Mouse (Mus musculus): ENCODE measurements at regions not wholly inside any gene's neighbourhood (a gene's known extent, or its start where the extent isn't known, plus 50 kb on each side); places are given as distances from the start of the nearest gene placed in this dataset.

DNA sequence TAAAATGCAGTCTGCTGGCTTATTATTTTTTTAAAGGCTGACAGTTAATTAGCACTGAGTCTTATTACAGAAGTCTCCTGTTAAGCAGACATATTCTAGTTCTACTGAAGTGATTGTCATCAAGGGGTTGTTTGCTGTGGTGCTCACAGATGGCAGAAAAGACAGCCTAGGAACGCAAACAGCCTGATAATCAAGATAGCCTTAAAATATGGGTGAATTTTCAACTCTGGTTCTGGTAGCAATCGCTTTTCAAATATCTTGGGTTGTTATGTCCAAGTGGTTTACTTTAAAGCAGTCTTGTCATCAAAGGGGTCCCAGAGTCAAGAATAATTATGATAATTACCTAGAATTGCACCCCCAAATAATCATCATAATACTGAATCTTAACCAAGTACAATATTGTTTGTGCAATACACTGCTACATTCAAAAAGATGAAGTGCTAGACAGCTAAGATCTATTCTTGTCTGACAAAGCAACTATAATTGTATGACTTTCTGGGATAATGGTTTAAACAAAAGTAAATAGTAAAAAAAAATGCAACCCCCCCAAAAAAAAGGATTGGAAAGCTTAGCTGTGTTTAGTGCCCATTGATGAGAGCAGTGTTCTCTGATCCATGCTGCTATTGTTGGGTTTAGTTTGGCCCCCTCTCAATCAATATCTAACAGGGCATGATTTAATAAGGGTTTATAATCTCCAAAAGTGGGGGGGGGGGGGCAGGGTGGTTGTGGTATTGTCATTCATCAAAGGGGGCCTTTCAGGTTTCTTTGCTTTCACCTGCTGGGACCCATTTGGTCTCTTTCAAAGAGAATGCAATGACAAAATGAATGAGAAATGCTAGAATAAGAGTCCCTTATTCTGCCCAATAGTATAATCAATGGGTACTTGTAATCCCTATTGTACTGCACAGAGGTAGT lies 437.4 kb upstream of the Ccnh start:
- H3ac ChIP-seq (ENCODE audit: control insufficient read depth, insufficient read length, low read depth) = no peak overlapping the region
- no peaks in the 10 kb centered on the region for H3K79me2 ChIP-seq (ENCODE audit: control insufficient read depth, insufficient read depth)
- H3K4me3 ChIP-seq (ENCODE audit: insufficient read depth, poor library complexity, severe bottlenecking) = no peak overlapping the region
- no peaks in the 10 kb centered on the region for H3K27me3 ChIP-seq (ENCODE audit: control insufficient read depth, insufficient read depth, insufficient read length)
- TF ChIP-seq CEBPB (IDR thresholded peaks at IDR 0.05; ENCODE audit: low read depth) (no peak), MYOD1 (IDR thresholded peaks at IDR 0.05; ENCODE audit: control insufficient read depth, insufficient read length, low read depth) (no peak), CTCF (IDR thresholded peaks at IDR 0.05; ENCODE audit: control insufficient read depth, insufficient read depth, insufficient read length) (no peak), USF1 (IDR thresholded peaks at IDR 0.05; ENCODE audit: low read depth) (no peak), FOSL1 (IDR thresholded peaks at IDR 0.05; ENCODE audit: insufficient read depth, low read length, poor library complexity, severe bottlenecking) (no peak), MAX (IDR thresholded peaks at IDR 0.05) (no peak), MYOG (IDR thresholded peaks at IDR 0.05; ENCODE audit: control insufficient read depth, extremely low read depth, insufficient read length) (no peak)
- no peaks in the 10 kb centered on the region for H3K36me3 ChIP-seq (ENCODE audit: control insufficient read depth, insufficient read depth)
- no peaks in the 10 kb centered on the region for H3K79me3 ChIP-seq (ENCODE audit: low read depth)

DNA sequence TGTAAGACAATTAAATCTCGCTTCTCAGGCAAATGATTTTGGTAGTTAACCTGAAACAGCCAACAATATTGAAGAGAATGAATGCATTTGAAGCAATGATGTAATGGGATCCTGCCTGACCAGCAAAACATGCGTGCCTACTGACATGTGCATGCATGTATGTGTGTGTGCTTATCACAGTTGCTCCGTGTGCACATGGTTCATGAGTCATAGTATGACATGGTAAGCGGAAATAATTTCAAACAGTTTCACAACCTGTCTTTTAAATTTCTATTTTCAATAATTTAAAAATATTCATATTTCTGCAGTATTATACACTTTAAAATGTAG lies 436.8 kb upstream of the Ccnh start:
- H3K79me3 ChIP-seq (ENCODE audit: low read depth) = no peaks in the 10 kb centered on the region
- H3K4me3 ChIP-seq (ENCODE audit: insufficient read depth, poor library complexity, severe bottlenecking) = no peak overlapping the region
- H3ac ChIP-seq (ENCODE audit: control insufficient read depth, insufficient read length, low read depth) = no peak overlapping the region
- no peaks in the 10 kb centered on the region for H3K36me3 ChIP-seq (ENCODE audit: control insufficient read depth, insufficient read depth)
- no peaks in the 10 kb centered on the region for H3K79me2 ChIP-seq (ENCODE audit: control insufficient read depth, insufficient read depth)
- TF ChIP-seq CEBPB (IDR thresholded peaks at IDR 0.05; ENCODE audit: low read depth) = no peak
- TF ChIP-seq CTCF (IDR thresholded peaks at IDR 0.05; ENCODE audit: control insufficient read depth, insufficient read depth, insufficient read length) = no peak
- TF ChIP-seq FOSL1 (IDR thresholded peaks at IDR 0.05; ENCODE audit: insufficient read depth, low read length, poor library complexity, severe bottlenecking) = no peak
- no peaks in the 10 kb centered on the region for H3K27me3 ChIP-seq (ENCODE audit: control insufficient read depth, insufficient read depth, insufficient read length)

DNA sequence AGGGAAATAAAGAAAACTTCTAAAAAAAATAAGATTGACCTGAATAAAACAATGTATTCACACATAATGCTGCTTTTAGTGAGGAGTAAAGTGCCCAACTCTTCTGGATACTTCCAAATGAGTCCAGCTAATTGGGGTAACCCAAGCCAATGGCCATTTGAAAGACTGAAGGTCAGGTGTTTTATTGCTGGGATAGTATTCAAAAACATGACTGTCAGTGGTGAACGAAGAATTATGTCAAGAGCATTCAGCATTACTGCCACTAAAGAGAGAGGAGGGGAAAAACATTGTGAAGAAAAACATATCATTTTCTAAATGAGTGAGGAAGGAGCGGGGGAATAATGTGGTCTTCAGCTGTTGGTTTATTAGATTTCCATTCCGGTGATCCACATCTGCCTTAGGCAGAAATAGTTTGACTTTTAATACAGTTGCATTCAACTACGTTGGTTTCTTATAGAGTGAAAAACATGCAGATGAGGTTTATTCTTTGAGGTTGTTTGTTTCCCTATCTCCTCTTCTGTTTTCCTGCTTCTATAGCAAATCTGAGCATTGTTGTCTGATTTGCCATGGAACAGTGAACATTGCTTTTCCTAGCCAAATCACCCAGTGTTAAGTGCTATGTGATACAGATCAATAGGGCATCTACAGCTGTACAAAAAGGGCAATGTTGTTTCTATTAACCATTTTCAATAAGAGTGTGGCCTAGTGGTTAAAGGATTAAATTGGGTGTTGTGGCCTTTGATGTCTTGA lies 435.3 kb upstream of the Ccnh start:
- Histone ChIP-seq H3K27me3 (ENCODE audit: control insufficient read depth, insufficient read depth, insufficient read length) (no peaks in the 10 kb centered on the region), H3K36me3 (ENCODE audit: control insufficient read depth, insufficient read depth) (no peaks in the 10 kb centered on the region), H3ac (ENCODE audit: control insufficient read depth, insufficient read length, low read depth) (no peak overlapping the region), H3K4me3 (ENCODE audit: insufficient read depth, poor library complexity, severe bottlenecking) (no peak overlapping the region), H3K79me3 (ENCODE audit: low read depth) (no peaks in the 10 kb centered on the region), H3K79me2 (ENCODE audit: control insufficient read depth, insufficient read depth) (no peaks in the 10 kb centered on the region)
- TF ChIP-seq FOSL1 (IDR thresholded peaks at IDR 0.05; ENCODE audit: insufficient read depth, low read length, poor library complexity, severe bottlenecking) (no peak), MYOG (IDR thresholded peaks at IDR 0.05; ENCODE audit: control insufficient read depth, extremely low read depth, insufficient read length) (no peak), MYOD1 (IDR thresholded peaks at IDR 0.05; ENCODE audit: control insufficient read depth, insufficient read length, low read depth) (no peak), CEBPB (IDR thresholded peaks at IDR 0.05; ENCODE audit: low read depth) (no peak), USF1 (IDR thresholded peaks at IDR 0.05; ENCODE audit: low read depth) (no peak), CTCF (IDR thresholded peaks at IDR 0.05; ENCODE audit: control insufficient read depth, insufficient read depth, insufficient read length) (no peak), MAX (IDR thresholded peaks at IDR 0.05) (no peak)

DNA sequence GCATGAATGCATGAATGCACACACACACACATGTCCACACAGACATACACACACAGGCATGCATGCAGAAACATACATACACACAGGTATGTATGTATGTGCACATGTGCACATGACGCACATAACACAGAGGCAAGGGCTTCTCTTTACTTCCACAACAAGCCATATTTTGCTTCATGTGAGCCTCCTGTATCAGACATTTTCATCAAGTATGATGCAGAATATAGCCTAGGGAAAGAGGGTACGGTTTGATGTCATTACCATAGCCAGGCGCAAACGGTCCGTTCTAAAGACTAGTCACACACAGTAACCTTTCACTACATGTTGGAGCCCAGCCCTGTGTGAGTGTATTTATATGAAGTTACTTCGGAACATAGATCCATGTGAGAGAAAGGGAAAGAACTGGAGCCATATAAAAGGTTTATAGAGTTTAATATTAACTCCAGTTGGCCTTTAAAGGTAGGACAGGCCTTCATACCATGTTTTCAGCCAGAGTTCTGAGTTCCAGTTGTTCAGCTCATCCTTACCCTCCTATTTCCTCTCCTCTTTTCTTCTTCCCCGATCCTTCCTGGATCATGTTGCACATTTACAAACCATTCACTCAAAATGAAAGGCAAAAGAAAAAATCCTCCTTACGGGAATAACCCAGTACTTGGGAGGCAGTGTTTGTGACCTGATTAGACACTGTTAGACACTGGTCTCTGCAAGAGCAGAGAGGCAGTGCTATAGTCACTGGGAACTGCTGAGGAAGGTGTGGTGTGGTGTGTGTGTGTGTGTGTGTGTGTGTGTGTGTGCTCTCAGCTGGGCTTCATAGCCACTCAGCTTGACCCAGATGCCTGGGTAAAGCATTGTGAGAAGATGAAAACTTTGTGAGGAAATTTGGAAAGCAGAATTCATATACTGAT lies 434.1 kb upstream of the Ccnh start:
- Histone ChIP-seq H3K4me3 (ENCODE audit: insufficient read depth, poor library complexity, severe bottlenecking) (no peak overlapping the region), H3K36me3 (ENCODE audit: control insufficient read depth, insufficient read depth) (no peaks in the 10 kb centered on the region), H3ac (ENCODE audit: control insufficient read depth, insufficient read length, low read depth) (no peak overlapping the region), H3K79me2 (ENCODE audit: control insufficient read depth, insufficient read depth) (no peaks in the 10 kb centered on the region), H3K79me3 (ENCODE audit: low read depth) (no peaks in the 10 kb centered on the region), H3K27me3 (ENCODE audit: control insufficient read depth, insufficient read depth, insufficient read length) (no peaks in the 10 kb centered on the region)
- TF ChIP-seq MYOG (IDR thresholded peaks at IDR 0.05; ENCODE audit: control insufficient read depth, extremely low read depth, insufficient read length) (no peak), MAX (IDR thresholded peaks at IDR 0.05) (no peak)

DNA sequence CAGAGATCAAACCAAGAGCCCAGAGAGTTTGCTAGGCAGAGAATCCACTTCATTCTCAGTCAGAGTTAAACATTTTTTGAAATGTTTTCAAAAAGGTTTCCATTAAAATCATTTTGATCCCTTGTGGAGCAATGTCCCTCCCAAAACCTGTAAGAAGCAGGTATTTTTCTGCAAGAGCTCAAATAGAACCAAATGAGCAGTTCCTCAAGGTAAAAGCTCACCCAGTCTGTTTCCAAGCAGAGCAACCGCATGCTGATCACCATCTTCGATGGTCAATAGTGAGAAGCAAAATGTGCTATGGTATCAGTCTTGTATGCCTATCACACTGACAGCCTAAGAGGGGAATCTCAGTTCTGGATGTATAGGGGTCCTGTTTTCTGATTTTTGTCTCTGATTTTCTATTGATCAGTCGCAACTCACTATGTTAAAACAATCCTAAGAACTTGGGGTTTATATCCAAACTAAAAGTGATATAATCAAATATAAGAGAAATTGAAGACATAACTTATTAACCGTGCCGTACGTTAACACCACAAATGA lies 432.3 kb upstream of the Ccnh start:
- no peak overlapping the region for H3ac ChIP-seq (ENCODE audit: control insufficient read depth, insufficient read length, low read depth)
- no peak for TF ChIP-seq MYOD1 (IDR thresholded peaks at IDR 0.05; ENCODE audit: control insufficient read depth, insufficient read length, low read depth)
- TF ChIP-seq MAX (IDR thresholded peaks at IDR 0.05) = no peak
- TF ChIP-seq USF1 (IDR thresholded peaks at IDR 0.05; ENCODE audit: low read depth) = no peak
- no peak for TF ChIP-seq FOSL1 (IDR thresholded peaks at IDR 0.05; ENCODE audit: insufficient read depth, low read length, poor library complexity, severe bottlenecking)
- no peak for TF ChIP-seq CEBPB (IDR thresholded peaks at IDR 0.05; ENCODE audit: low read depth)
- TF ChIP-seq CTCF (IDR thresholded peaks at IDR 0.05; ENCODE audit: control insufficient read depth, insufficient read depth, insufficient read length) = no peak
- TF ChIP-seq MYOG (IDR thresholded peaks at IDR 0.05; ENCODE audit: control insufficient read depth, extremely low read depth, insufficient read length) = no peak
- H3K79me3 ChIP-seq (ENCODE audit: low read depth) = no peaks in the 10 kb centered on the region
- no peak overlapping the region for H3K4me3 ChIP-seq (ENCODE audit: insufficient read depth, poor library complexity, severe bottlenecking)
- H3K79me2 ChIP-seq (ENCODE audit: control insufficient read depth, insufficient read depth) = no peaks in the 10 kb centered on the region
- no peaks in the 10 kb centered on the region for H3K36me3 ChIP-seq (ENCODE audit: control insufficient read depth, insufficient read depth)
- H3K27me3 ChIP-seq (ENCODE audit: control insufficient read depth, insufficient read depth, insufficient read length) = no peaks in the 10 kb centered on the region
